Mouse (Mus musculus) heart, adult 2 months (tissue): Measurements from ENCODE around the gene Irf9. TPM values are rescaled to one million over a fixed set of nuclear protein-coding genes. Genes with fewer than 3 reads are reported as not detected.

Experiments used
- DNase-seq, 2 experiments: peaks; one replicate each; pipeline ENCODE4 v3.0.0; 2021
- H3K27ac ChIP-seq: fragments of 200-600 bp; 2 replicates; pipeline ENCODE4 v1.8.1; 2022
- H3K27me3 ChIP-seq: fragments of 200-500 bp; 2 replicates; pipeline ENCODE4 v1.6.1; 2012; ENCODE audit warnings: mild to moderate bottlenecking, low read length, inconsistent platforms, mixed read lengths; ENCODE audit not compliant: control insufficient read depth, insufficient read depth
- H3K36me3 ChIP-seq: fragments of 200-500 bp; 2 replicates; pipeline ENCODE4 v1.6.1; 2012; ENCODE audit warnings: low read length, inconsistent platforms; ENCODE audit not compliant: control insufficient read depth, insufficient read depth
- H3K4me1 ChIP-seq: fragments of 200-500 bp; 2 replicates; pipeline ENCODE4 v1.6.1; 2011; ENCODE audit warnings: low read length; ENCODE audit not compliant: control insufficient read depth, insufficient read depth
- H3K4me3 ChIP-seq: fragments of 200-600 bp; 2 replicates; pipeline ENCODE4 v1.8.1; 2022
- H3K79me2 ChIP-seq: fragments of 200-500 bp; replicated peaks from 2 replicates; pipeline ENCODE4 v1.6.1; 2012; ENCODE audit warnings: mild to moderate bottlenecking, inconsistent platforms, low read length, moderate library complexity, mixed read lengths; ENCODE audit not compliant: control insufficient read depth, insufficient read depth
- H3K9ac ChIP-seq: fragments of 200-500 bp; 2 replicates; pipeline ENCODE4 v1.6.1; 2012; ENCODE audit warnings: low read depth, mild to moderate bottlenecking, control low read depth, inconsistent platforms, low read length, mixed read lengths
- CTCF ChIP-seq: fragments of 200-600 bp; IDR thresholded peaks from 2 replicates; pipeline ENCODE4 v1.8.1; 2022; ENCODE audit warnings: antibody characterized with exemption, mild to moderate bottlenecking, moderate library complexity
- EP300 ChIP-seq: fragments of 200-500 bp; IDR thresholded peaks from 2 replicates; pipeline ENCODE4 v1.6.1; 2011; ENCODE audit warnings: low read depth, low read length, control low read depth; ENCODE audit not compliant: insufficient read depth
- POLR2A ChIP-seq: fragments of 200-500 bp; IDR thresholded peaks from 2 replicates; pipeline ENCODE4 v1.6.1; 2011; ENCODE audit warnings: mild to moderate bottlenecking, low read depth, low read length, control low read depth; ENCODE audit not compliant: insufficient read depth
- WGBS: fragments of 180-500 bp; shearing (Covaris S2); methylation state at CpG from one replicate; pipeline ENCODE4 v1.1.7; 2018; 5-methylcytosine and 5-hydroxymethylcytosine counted together
- intact Hi-C: fragments of 180-260 bp; cut with DNase I; formaldehyde crosslinking; loops from one replicate; pipeline ENCODE4 v1.15.1; 2025
- polyA plus RNA-seq: library from polyadenylated mRNA; depleted of rRNA; stranded (reverse); fragments of >200 nt; gene quantifications from 2 replicates; pipeline ENCODE4 v1.2.3, GENCODE M21; 2012
- total RNA-seq, 2 experiments: library from RNA; stranded (reverse); gene quantifications; 2 replicates each; pipeline ENCODE4 v1.2.3; 2021

Gene Irf9
- total and polyA plus RNA-seq, 3 experiments = 9.7 to 22.2 (median 9.8) TPM

DNA sequence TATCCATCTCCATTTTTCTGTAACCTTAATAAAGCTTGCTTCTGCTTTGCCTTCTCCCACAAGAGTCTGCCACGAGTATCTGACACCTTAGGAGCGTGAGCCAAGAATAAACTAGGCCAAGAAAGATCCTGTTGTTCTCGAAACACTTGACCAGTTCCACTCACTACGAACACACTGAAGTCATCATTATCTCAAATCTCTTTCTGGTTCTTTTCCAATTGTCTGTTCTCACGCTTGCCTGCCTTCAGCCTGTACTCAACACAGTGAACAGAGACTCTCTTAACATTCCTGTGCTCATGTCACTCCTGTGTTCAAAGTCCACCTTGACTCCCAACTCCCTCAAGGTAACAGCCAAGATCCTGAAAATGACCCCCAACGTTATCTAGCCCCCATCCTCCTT is 10.0 kb downstream of the Irf9 start:
- Histone ChIP-seq H3K4me3 (no peak overlapping the region), H3K79me2 (no peaks in the 10 kb centered on the region), H3K4me1 (no peaks in the 10 kb centered on the region), H3K9ac (no peak overlapping the region), H3K36me3 (no peaks in the 10 kb centered on the region), H3K27ac (no peak overlapping the region), H3K27me3 (no peaks in the 10 kb centered on the region)
- TF ChIP-seq EP300 (no peak), POLR2A (no peak), CTCF (no peak)
- WGBS = 46% methylated on average over 6 of the region's 6 CpGs
- intact Hi-C loops = no loop called here
- no peak for DNase-seq

DNA sequence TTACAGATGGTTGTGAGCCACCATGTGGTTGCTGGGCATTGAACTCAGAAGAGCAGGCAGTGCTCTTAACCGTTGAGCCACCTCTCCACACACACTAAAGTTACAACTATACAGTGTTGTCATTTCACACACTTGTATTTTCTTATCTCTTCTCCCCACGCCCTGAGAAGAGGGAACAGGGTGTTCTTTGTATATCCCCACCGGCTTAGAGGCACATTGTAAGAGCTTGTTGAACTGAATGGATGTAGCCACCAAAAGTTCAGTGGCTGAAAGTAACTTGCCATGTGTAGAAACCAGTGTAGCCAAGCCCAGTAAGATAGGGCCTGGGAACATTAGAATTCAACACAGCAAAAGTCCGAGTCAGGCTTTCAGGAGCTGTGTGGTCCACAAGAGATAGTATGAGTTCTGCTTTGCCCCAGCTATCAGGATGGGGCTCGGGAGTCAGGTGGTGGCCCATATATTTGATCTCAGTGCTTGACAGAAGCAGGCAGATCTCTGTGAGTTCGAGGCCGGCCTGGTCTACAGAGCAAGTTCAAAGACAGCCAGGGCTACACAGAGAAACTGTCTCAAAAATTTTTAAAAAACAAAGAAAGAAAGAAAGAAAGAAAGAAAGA is 11.3 kb downstream of the Irf9 start:
- no peak overlapping the region for H3K9ac ChIP-seq
- H3K27me3 ChIP-seq = no peaks in the 10 kb centered on the region
- intact Hi-C loops = no loop called here
- H3K27ac ChIP-seq = no peak overlapping the region
- no peak for DNase-seq
- no peaks in the 10 kb centered on the region for H3K4me1 ChIP-seq
- WGBS = 68% methylated on average over 7 of the region's 7 CpGs
- H3K4me3 ChIP-seq = no peak overlapping the region
- TF ChIP-seq POLR2A = no peak
- TF ChIP-seq EP300 = no peak
- no peak for TF ChIP-seq CTCF
- H3K36me3 ChIP-seq = no peaks in the 10 kb centered on the region
- no peaks in the 10 kb centered on the region for H3K79me2 ChIP-seq

DNA sequence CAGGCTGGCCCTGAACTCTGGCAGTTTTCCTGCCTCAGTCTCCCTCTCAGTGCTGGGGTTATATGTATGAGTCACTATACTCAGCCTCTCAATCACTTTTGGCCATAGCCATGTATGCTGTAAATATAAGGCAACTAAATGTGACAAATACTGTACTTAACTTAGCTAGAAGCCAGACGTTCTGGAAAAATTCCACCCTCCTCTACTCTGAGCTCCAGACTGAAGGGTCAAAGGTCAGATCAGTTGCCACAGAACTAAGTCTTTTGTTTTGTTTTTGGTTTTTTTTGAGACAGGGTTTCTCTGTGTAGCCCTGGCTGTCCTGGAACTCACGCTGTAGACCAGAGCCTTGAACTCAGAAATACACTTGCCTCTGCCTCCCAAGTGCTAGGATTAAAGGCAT is 12.5 kb downstream of the Irf9 start:
- intact Hi-C loops = no loop called here
- Histone ChIP-seq H3K36me3 (no peaks in the 10 kb centered on the region), H3K4me3 (no peak overlapping the region), H3K4me1 (no peaks in the 10 kb centered on the region), H3K9ac (no peak overlapping the region), H3K27ac (no peak overlapping the region), H3K79me2 (no peaks in the 10 kb centered on the region), H3K27me3 (no peaks in the 10 kb centered on the region)
- TF ChIP-seq POLR2A = no peak
- TF ChIP-seq CTCF = no peak
- TF ChIP-seq EP300 = no peak
- no peak for DNase-seq
- 65% methylated on average over 2 of the region's 2 CpGs for WGBS

DNA sequence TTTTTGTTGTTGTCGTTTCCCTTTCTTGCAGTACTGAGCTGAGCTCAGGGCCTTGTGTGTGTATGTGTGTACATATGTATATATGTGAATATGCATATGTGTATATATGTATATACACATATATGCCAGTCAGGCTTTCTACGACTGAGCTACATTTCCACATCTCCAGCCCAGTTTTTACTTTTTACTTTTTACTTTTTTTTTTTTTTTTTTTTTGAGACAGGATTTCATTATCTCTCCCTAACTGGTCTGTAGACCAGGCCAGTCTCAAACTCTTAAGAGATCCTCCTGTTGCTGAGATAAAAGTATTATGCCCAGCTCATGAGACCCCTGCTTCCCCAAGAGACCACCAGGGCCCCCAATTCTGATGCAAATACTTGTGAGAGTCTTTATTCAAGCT is 13.5 kb downstream of the Irf9 start:
- WGBS = 77% methylated on average over 2 of the region's 2 CpGs
- TF ChIP-seq CTCF (no peak), POLR2A (no peak), EP300 (no peak)
- intact Hi-C loops = no loop called here
- no peak overlapping the region for H3K4me3 ChIP-seq
- H3K79me2 ChIP-seq = no peaks in the 10 kb centered on the region
- no peak overlapping the region for H3K27ac ChIP-seq
- no peaks in the 10 kb centered on the region for H3K27me3 ChIP-seq
- no peak overlapping the region for H3K9ac ChIP-seq
- H3K36me3 ChIP-seq = no peaks in the 10 kb centered on the region
- no peaks in the 10 kb centered on the region for H3K4me1 ChIP-seq
- no peak for DNase-seq

DNA sequence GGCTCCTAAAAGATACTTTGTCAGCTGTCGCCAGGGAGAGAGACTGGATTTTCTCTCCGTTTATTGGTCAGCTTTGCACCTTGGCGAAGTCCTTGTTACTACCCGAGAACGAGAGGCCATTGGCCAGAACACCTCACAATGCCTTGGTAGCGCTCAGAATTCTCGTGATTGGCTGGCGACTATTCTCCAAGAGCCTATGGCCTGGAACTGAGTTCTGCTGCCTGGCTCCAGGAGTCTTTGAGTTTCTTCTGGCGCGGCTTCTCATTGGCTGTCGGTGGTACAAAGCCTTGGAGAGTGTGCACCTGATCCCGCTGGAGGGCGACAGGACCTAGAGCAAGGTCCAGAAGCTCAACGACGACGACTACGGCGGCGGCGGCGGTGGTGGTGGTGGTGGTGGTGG is 14.5 kb downstream of the Irf9 start, which contains the start of gene Rec8:
TSS of gene Rec8 (plus strand) at position 216 of the 400 bp plus-strand sequence.
- Histone ChIP-seq H3K27ac (no peak within 1 kb of the TSS), H3K9ac (no peak within 1 kb of the TSS)
- 22% methylated on average over 21 of the region's 21 CpGs for WGBS

DNA sequence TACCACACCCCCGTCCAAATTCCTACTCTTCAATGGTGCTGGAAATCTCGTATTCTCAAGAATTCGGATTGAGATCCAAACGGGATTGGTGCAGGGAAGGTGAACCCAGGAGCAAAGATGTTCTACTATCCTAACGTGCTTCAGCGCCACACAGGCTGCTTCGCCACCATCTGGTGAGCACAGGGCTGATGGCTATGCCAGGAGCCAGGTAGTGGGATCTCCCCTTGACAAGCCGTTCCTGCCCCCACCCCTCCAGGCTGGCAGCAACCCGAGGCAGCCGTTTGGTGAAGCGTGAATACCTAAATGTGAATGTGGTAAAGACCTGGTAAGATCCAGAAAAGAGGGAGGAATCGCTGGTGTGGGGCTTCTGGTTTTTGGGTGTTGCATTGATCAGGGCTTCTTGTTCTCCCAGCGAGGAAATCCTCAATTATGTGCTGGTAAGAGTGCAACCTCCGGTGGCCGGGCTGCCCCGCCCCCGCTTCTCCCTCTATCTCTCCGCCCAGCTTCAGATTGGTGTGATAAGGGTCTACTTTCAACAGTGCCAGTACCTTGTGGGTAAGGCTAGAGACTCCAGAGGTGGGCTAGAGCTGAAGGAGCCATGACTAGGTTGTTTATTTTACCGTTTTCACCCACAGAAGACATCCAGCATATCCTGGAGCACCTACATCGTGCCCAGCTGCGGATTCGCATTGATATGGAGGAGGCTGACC is 15.3 kb downstream of the Irf9 start:
- intact Hi-C loops = no loop called here
- Histone ChIP-seq H3K9ac (no peak overlapping the region), H3K79me2 (no peaks in the 10 kb centered on the region), H3K4me1 (no peaks in the 10 kb centered on the region), H3K36me3 (no peaks in the 10 kb centered on the region), H3K4me3 (no peak overlapping the region), H3K27me3 (no peaks in the 10 kb centered on the region), H3K27ac (no peak overlapping the region)
- TF ChIP-seq POLR2A (no peak), CTCF (no peak), EP300 (no peak)
- no peak for DNase-seq
- WGBS = 32% methylated on average over 22 of the region's 22 CpGs

More for the DNA sequence above, 14.5 kb downstream of the Irf9 start, which contains the start of gene Rec8:
- TF ChIP-seq CTCF = peak; percentile 11; the same call in 1 of the 2 replicates
- no peak for TF ChIP-seq EP300
- TF ChIP-seq POLR2A = no peak
- H3K4me1 ChIP-seq = no peaks in the 10 kb centered on the region
- H3K27me3 ChIP-seq = no peaks in the 10 kb centered on the region
- intact Hi-C loops = no loop called here
- DNase-seq = no peak
- no peak within 1 kb of the TSS for H3K4me3 ChIP-seq
- no peaks in the 10 kb centered on the region for H3K79me2 ChIP-seq
- H3K36me3 ChIP-seq = no peaks in the 10 kb centered on the region
